Mouse (Mus musculus) liver, adult (tissue): ENCODE data around the gene Peg10.

Experiments used
- GATA4 ChIP-seq: IDR thresholded peaks from 2 replicates; pipeline ENCODE4 v1.6.1; 2014; ENCODE audit warnings: mild to moderate bottlenecking, low read length; ENCODE audit not compliant: insufficient replicate concordance

Peg10 gene

GRCm38 (mm10) chr6:4739522-4740355 is 7.4 kb upstream of the Peg10 start:
- no peak for TF ChIP-seq GATA4

- TF ChIP-seq GATA4, result no peak
Observed at GRCm38 (mm10) chr6:4740511-4740910, 6.6 kb upstream of the Peg10 start.

- TF ChIP-seq GATA4, result no peak
Observed at GRCm38 (mm10) chr6:4746036-4746695, 940 bp upstream of the Peg10 start.

- TF ChIP-seq GATA4, result no peak
Observed at GRCm38 (mm10) chr6:4747677-4748505, 785 bp downstream of the Peg10 start.

- no peak for TF ChIP-seq GATA4
Observed at GRCm38 (mm10) chr6:4748506-4748961, 1.4 kb downstream of the Peg10 start.

GRCm38 (mm10) chr6:4749091-4749490 is 2.0 kb downstream of the Peg10 start:
- no peak for TF ChIP-seq GATA4

GRCm38 (mm10) chr6:4751355-4751754 is 4.2 kb downstream of the Peg10 start:
- no peak for TF ChIP-seq GATA4

GRCm38 (mm10) chr6:4754286-4754685 is 7.2 kb downstream of the Peg10 start:
- no peak for TF ChIP-seq GATA4

- TF ChIP-seq GATA4, result no peak
Observed at GRCm38 (mm10) chr6:4754886-4755285, 7.8 kb downstream of the Peg10 start.

GRCm38 (mm10) chr6:4762252-4762651 is 15.1 kb downstream of the Peg10 start:
- TF ChIP-seq GATA4, result no peak

- peak; percentile 94 for TF ChIP-seq GATA4
Observed at GRCm38 (mm10) chr6:4796281-4796680, 49.2 kb downstream of the Peg10 start.

GRCm38 (mm10) chr6:4798382-4798781 is 51.3 kb downstream of the Peg10 start:
- TF ChIP-seq GATA4, result no peak

GRCm38 (mm10) chr6:4799359-4799758 is 52.3 kb downstream of the Peg10 start:
- no peak for TF ChIP-seq GATA4

- no peak for TF ChIP-seq GATA4
Observed at GRCm38 (mm10) chr6:4806981-4807380, 59.9 kb downstream of the Peg10 start.
